Mouse (Mus musculus) spleen, adult 12 weeks (tissue): ENCODE results near the gene Ccdc116.

Source experiments
- DNase-seq: peaks from one replicate; pipeline ENCODE4 v3.0.0; 2022; ENCODE audit warnings: low spot score

Ccdc116 gene

GRCm38 (mm10) chr16:17131191-17132088 is 15.6 kb downstream of the Ccdc116 start:
- DNase-seq: peak; percentile 36

GRCm38 (mm10) chr16:17127292-17127691 is 19.7 kb downstream of the Ccdc116 start:
- DNase-seq: peak; percentile 28

- DNase-seq: peak; percentile 73
These were observed 22.0 kb downstream of the Ccdc116 start, which contains the start of gene 2610318N02Rik for GRCm38 (mm10) chr16:17124871-17125520. 2610318N02Rik (minus strand) TSS chr16:17125167.

GRCm38 (mm10) chr16:17124119-17124870 is 22.7 kb downstream of the Ccdc116 start:
- DNase-seq: no peak

- DNase-seq: no peak
These were observed 25.5 kb downstream of the Ccdc116 start for GRCm38 (mm10) chr16:17121569-17121968.

GRCm38 (mm10) chr16:17117309-17117799 is 29.7 kb downstream of the Ccdc116 start:
- DNase-seq: no peak

GRCm38 (mm10) chr16:17110771-17111743 is 36.0 kb downstream of the Ccdc116 start, which contains the start of gene Ppil2:
Ppil2 (minus strand) TSS chr16:17111257.
- peak; percentile 53 for DNase-seq

GRCm38 (mm10) chr16:17104600-17104999 is 42.4 kb downstream of the Ccdc116 start:
- no peak for DNase-seq

GRCm38 (mm10) chr16:17102630-17103220 is 44.3 kb downstream of the Ccdc116 start:
- no peak for DNase-seq

GRCm38 (mm10) chr16:17096938-17097337 is 50.1 kb downstream of the Ccdc116 start:
- no peak for DNase-seq
